Mouse (Mus musculus): Measurements from ENCODE around the gene Nkap.
A peak's percentile ranks its signal among the peaks of the same experiment; 100 is the strongest.
"Not testable (repeated sequence)": the region's sequence is repeated elsewhere in the genome, so short reads cannot be mapped to it uniquely, and the experiment has no call there.

Nkap gene

GRCm38 (mm10) chrX:37161169-37161568, 34.6 kb downstream of the Nkap start:
- no peak for DNase-seq

- DNase-seq: no peak
Observed at GRCm38 (mm10) chrX:37163115-37163514, 36.5 kb downstream of the Nkap start.

DNA sequence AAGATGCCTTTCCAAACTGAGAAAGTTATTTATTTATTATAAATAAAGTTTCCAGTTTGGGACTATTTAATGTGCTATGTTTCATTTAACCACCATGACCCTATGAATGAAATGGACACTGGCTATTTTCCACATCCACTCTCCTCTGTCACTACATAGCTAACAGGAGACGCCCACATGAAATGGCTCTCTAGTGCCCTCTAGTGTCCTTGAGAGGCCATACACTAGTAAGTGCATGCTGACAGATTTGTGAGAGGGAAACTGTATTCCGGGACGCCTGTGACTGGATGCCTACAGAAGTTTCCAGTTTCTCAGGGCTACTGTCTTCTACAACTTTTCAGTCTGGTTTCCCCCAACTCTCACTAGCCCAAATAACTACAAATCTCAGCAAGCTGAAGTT, 40.5 kb downstream of the Nkap start:
- DNase-seq: peak; percentile 61 to 62

GRCm38 (mm10) chrX:37168742-37169141, 42.1 kb downstream of the Nkap start, which contains the start of gene Akap14:
TSS of gene Akap14 (minus strand) at chrX:37168842.
- no peak for DNase-seq

- DNase-seq: not testable (repeated sequence)
Observed at GRCm38 (mm10) chrX:37184401-37184800, 57.8 kb downstream of the Nkap start.

DNA sequence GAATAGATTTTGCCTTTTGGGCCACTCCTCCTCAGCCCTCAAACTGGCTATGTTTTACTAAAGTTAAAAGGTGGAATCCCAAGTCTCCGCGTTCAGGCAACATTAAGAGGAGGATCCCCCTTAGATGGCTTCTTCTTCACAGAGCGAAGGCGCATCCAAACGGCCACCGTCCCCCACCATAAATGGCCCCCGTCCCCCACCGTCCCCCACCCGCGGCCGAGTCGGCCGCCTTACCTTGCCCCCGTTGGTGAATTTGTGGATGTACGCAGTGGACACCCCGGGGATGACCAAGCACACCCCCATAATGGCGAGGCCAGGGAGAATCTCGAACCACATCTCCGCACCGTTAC, 64.1 kb downstream of the Nkap start:
- no peak for DNase-seq

GRCm38 (mm10) chrX:37191105-37191743, 64.6 kb downstream of the Nkap start, which contains the start of the genes Ndufa1 and Rnf113a1:
TSS of gene Ndufa1 (minus strand) at chrX:37191163.
TSS of gene Rnf113a1 (plus strand) at chrX:37191245.
- DNase-seq: peak; percentile 81 to 83

DNA sequence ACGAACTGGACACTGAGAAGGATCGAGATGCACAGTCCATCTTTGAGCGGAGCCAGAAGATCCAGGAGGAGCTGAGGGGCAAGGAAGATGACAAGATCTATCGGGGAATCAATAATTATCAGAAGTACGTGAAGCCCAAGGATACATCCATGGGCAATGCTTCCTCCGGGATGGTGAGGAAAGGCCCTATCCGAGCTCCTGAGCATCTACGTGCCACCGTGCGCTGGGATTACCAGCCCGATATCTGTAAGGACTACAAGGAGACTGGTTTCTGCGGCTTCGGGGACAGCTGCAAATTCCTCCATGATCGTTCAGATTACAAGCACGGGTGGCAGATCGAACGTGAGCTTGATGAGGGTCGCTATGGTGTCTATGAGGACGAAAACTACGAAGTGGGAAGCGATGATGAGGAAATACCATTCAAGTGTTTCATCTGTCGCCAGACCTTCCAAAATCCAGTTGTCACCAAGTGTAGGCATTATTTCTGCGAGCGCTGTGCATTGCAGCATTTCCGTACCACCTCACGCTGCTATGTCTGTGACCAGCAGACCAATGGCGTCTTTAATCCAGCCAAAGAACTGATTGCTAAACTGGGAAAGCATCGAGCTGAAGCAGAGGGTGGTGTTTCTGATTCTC, 65.3 kb downstream of the Nkap start:
- peak in 1 of 2 experiments; percentile 2 for DNase-seq

GRCm38 (mm10) chrX:37198676-37199075, 72.1 kb downstream of the Nkap start:
- DNase-seq: no peak
